Mouse (Mus musculus): ENCODE data around the gene Ednra. TPM values are rescaled to one million over a fixed set of nuclear protein-coding genes. Genes with fewer than 3 reads are reported as not detected.
"Not testable (repeated sequence)": the region's sequence is repeated elsewhere in the genome, so short reads cannot be mapped to it uniquely, and the experiment has no call there.

The Ednra gene
- polyA plus RNA-seq, 1 experiment from 2014 or later, result 14.3 TPM

DNA sequence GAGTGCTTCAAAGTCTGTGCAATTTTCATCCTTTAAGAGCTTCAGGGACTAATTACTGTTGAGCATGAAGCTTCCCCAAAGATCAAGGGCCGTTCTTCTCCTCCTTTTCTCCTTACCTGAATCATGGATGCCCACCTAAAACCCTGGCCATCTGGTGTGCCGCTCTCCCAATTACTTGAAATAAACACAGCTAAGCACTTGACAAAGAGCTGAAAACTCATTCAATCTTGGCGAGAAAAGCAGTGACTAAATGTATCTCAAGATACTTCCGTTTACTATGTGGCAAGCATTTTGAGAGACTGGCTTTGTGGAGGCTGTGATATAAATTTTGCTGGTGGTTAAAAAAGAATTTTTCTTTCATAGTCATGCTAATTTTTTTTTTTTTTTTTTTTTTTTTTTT is 19.5 kb downstream of the Ednra start:
- no peak for DNase-seq (ENCODE audit: low spot score)
- H3K4me3 ChIP-seq, result no peak overlapping the region
- H3K4me1 ChIP-seq, result peaks cover 6% of the 10 kb centered on the region
- H3K36me3 ChIP-seq, result no peaks in the 10 kb centered on the region
- H3K27me3 ChIP-seq (ENCODE audit: low read depth, poor library complexity, severe bottlenecking), result no peaks in the 10 kb centered on the region
- 91% methylated on average over 4 of the region's 4 CpGs for WGBS
- no peak overlapping the region for H3K27ac ChIP-seq (replicated peaks)
- no peaks in the 10 kb centered on the region for H3K9me3 ChIP-seq (replicated peaks)

DNA sequence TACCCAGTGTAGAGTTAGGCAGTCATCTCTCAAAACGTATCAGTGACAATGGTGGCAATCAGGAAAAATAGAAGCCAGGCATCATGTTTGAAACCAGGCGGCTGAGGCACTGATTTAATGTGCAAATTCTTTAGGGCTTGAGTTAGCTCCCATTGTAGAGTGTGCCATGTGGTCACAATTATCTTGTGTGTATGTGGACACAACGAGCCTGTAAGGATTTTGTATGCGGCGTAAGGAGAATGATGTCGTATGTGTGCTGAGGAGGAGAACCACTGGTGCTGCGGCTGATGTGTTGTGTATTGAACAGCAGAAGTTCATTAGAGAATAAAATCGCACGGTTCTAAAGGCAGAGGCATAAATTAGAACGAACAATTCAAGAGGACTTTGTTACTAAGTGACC is 26.2 kb downstream of the Ednra start:
- peaks cover 8% of the 10 kb centered on the region for H3K4me1 ChIP-seq
- H3K4me3 ChIP-seq, result no peak overlapping the region
- no peaks in the 10 kb centered on the region for H3K36me3 ChIP-seq
- H3K27me3 ChIP-seq (ENCODE audit: low read depth, poor library complexity, severe bottlenecking), result no peaks in the 10 kb centered on the region
- no peak overlapping the region for H3K27ac ChIP-seq (replicated peaks)
- H3K9me3 ChIP-seq (replicated peaks), result no peaks in the 10 kb centered on the region
- DNase-seq (ENCODE audit: low spot score), result no peak
- WGBS, result 87% methylated on average over 10 of the region's 10 CpGs

DNA sequence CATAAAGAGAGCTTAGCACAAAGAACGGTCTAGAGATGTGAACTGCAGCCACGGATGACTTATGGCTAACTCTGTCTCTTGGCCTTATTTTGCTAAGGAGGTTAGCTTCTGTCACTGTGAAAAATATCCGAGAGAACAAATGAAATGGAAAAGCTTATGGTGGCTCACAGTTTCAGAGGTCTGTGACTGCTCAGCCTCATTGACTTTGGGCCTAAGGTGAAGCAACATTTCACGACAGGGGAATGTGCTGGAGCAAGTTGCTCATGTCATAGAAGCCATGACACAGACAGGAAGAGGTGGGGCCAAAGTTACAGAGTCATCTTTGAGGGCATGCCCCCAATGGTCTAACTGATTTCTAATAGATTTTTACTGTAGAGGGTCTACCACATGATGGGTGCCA is 28.1 kb downstream of the Ednra start:
- Histone ChIP-seq H3K4me3 (no peak overlapping the region), H3K27ac (replicated peaks) (no peak overlapping the region), H3K36me3 (no peaks in the 10 kb centered on the region), H3K27me3 (ENCODE audit: low read depth, poor library complexity, severe bottlenecking) (no peaks in the 10 kb centered on the region), H3K4me1 (peaks cover 8% of the 10 kb centered on the region), H3K9me3 (replicated peaks) (no peaks in the 10 kb centered on the region)
- no peak for DNase-seq (ENCODE audit: low spot score)
- WGBS, result 94% methylated on average over 4 of the region's 4 CpGs

DNA sequence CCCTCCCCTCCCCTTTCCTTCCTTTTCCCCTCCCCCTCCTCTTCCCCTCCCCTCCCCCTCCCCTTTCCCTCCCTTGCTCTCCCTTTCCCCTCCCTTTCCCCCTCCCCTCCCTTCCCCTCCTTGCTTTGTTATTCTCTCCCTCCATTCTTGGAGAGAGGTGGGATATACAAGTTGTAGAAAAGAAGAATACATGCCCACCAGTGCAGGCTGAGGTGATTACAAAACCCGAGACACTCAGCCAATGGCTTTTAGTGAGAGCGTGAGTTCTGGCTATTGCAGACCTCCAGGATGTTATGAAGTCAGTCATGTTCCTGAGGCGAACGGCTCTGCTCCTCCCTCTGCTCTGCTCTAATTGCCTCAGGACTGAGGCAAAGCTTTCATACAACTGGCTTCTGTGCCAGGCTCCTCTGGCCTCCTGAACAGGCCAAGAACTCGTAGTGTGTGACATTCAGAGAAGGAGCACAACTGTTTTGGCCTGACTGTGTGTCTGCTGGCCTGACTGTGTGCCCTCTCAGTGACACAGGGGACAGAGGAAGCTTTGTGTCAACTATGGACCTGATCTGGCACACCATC is 28.7 kb downstream of the Ednra start:
- 62% methylated on average over 5 of the region's 5 CpGs for WGBS
- H3K27me3 ChIP-seq (ENCODE audit: low read depth, poor library complexity, severe bottlenecking), result no peaks in the 10 kb centered on the region
- H3K4me1 ChIP-seq, result peaks cover 8% of the 10 kb centered on the region
- no peak for DNase-seq (ENCODE audit: low spot score)
- no peaks in the 10 kb centered on the region for H3K36me3 ChIP-seq
- no peak overlapping the region for H3K4me3 ChIP-seq
- no peaks in the 10 kb centered on the region for H3K9me3 ChIP-seq (replicated peaks)
- H3K27ac ChIP-seq (replicated peaks), result peak overlapping the region; percentile 58; the same call in 1 of the 2 replicates

DNA sequence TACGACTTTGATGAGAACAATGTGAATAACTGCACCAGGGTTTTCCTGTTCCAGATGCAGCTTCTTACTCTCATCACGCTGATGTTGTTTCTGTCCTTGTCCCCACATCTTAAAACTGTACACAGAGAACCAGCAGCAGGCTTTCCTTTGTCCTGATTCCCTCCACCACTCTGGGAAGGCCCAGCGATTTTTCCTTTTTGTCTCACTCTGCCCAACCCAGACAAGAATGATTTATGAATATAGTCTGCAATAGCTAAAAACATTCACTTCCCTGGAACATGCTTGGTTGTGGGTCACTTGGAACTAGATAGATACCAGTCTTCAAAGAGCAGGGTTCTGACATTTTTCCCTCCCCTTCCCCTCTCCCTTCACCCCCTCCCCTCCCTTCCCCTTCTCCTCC is 29.2 kb downstream of the Ednra start:
- H3K27ac ChIP-seq (replicated peaks), result no peak overlapping the region
- 91% methylated on average over 3 of the region's 3 CpGs for WGBS

DNA sequence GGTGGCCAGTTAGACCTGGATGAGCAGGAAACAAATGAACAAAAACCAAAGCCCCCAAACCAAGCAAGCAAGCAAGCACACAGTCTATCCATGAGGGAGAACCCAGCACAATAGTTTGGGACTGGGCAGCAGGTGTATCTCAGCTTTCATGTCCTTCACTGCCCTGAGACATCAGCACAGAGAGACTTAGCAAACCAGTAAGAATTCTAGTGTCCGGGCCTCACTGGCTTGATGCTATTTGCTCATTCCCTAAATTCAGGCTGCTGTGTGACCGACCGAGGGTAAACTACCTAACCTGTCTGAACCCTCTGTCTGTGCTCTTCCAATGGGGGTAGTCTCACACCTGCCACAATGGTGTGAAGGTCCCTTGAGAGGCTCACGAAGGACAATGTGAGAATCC is 29.7 kb downstream of the Ednra start:
- no peak for DNase-seq (ENCODE audit: low spot score)
- Histone ChIP-seq H3K36me3 (no peaks in the 10 kb centered on the region), H3K9me3 (replicated peaks) (no peaks in the 10 kb centered on the region), H3K4me3 (no peak overlapping the region), H3K27ac (replicated peaks) (no peak overlapping the region), H3K27me3 (ENCODE audit: low read depth, poor library complexity, severe bottlenecking) (no peaks in the 10 kb centered on the region), H3K4me1 (peaks cover 8% of the 10 kb centered on the region)
- WGBS, result 96% methylated on average over 4 of the region's 4 CpGs

More for the DNA sequence above, 29.2 kb downstream of the Ednra start:
- Histone ChIP-seq H3K4me1 (peaks cover 8% of the 10 kb centered on the region), H3K36me3 (no peaks in the 10 kb centered on the region), H3K4me3 (no peak overlapping the region), H3K9me3 (replicated peaks) (no peaks in the 10 kb centered on the region), H3K27me3 (ENCODE audit: low read depth, poor library complexity, severe bottlenecking) (no peaks in the 10 kb centered on the region)
- DNase-seq (ENCODE audit: low spot score), result no peak

DNA sequence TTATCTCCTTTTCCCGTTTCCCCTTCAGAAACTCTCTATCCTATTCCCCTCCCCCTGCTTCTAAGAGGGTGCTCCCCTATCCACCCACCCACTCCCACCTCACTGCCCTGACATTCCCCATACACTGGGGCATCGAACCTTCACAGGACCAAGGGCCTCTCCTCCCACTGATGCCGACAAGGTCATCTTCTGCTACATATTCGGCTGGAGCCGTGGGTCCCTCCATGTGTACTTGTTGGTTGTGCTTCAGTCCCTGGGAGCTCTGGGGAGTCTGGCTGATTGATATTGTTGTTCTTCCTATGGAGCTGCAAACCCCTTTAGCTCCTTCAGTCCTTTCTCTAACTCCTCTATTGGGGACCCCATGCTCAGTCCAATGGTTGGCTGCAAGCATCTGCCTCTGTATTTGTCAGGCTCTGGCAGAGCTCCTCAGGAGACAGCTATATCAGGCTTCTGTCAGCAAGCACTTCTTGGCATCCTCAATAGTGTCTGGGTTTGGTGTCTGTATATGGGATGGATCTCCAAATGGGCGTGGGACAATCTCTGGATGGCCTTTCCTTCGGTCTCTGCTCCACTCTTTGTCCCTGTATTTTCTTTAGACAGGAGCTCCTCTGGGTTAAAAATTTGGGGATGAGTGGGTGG is 34.7 kb downstream of the Ednra start:
- H3K36me3 ChIP-seq; H3K4me3 ChIP-seq; H3K27me3 ChIP-seq (ENCODE audit: low read depth, poor library complexity, severe bottlenecking); DNase-seq (ENCODE audit: low spot score); H3K27ac ChIP-seq (replicated peaks); H3K4me1 ChIP-seq; H3K9me3 ChIP-seq (replicated peaks): not testable (repeated sequence)
- WGBS, result 90% methylated on average over 7 of the region's 7 CpGs

DNA sequence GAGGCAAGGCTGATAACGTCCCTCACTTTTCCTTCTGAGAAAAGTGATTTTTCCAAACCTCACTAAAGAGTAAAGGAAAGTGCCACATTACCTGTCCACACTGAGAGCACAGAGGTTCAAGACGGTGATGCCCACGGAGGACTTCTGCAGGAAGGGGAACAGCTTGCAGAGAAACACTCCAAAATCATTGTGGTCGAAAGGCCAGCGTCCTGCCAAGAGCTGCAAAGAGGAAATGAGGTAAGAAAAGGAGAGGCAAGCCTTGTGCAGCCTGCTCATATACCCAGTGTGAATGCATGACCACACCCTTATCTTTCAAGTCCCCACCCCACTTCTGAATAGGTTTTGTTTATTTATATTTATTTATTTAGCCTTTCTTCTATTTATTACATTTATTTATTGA is 35.3 kb downstream of the Ednra start:
- Histone ChIP-seq H3K9me3 (replicated peaks) (no peaks in the 10 kb centered on the region), H3K4me1 (no peaks in the 10 kb centered on the region), H3K27ac (replicated peaks) (no peak overlapping the region), H3K4me3 (no peak overlapping the region), H3K36me3 (0 out of 2 replicates have a peak, but pooled peaks cover 2% of the 10 kb centered on the region), H3K27me3 (ENCODE audit: low read depth, poor library complexity, severe bottlenecking) (no peaks in the 10 kb centered on the region)
- no peak for DNase-seq (ENCODE audit: low spot score)
- 81% methylated on average over 5 of the region's 5 CpGs for WGBS

DNA sequence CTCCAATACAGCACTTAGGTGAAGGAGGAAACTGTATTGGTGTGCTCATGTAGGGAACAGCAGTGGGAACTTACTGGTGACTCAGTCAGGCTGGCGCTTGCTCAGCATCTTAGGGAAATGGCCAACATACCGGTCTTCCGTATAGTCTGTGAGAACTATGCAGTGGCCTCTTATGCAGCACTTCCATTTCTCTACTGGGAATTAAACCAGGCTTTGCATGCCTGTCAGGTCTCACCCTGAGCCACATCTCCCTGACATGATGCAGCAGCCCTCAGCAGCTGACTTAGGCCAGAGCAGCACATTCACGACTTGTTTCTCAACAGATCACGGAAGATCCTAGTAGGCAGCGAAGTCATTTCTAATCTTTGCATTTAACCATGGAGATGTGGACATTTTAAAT is 39.9 kb downstream of the Ednra start:
- H3K9me3 ChIP-seq (replicated peaks), result no peaks in the 10 kb centered on the region
- H3K4me1 ChIP-seq, result no peaks in the 10 kb centered on the region
- H3K36me3 ChIP-seq, result 0 out of 2 replicates have a peak, but pooled peaks cover 2% of the 10 kb centered on the region
- H3K27ac ChIP-seq (replicated peaks), result no peak overlapping the region
- no peak for DNase-seq (ENCODE audit: low spot score)
- H3K27me3 ChIP-seq (ENCODE audit: low read depth, poor library complexity, severe bottlenecking), result no peaks in the 10 kb centered on the region
- WGBS, result 92% methylated on average over 6 of the region's 6 CpGs
- H3K4me3 ChIP-seq, result no peak overlapping the region

DNA sequence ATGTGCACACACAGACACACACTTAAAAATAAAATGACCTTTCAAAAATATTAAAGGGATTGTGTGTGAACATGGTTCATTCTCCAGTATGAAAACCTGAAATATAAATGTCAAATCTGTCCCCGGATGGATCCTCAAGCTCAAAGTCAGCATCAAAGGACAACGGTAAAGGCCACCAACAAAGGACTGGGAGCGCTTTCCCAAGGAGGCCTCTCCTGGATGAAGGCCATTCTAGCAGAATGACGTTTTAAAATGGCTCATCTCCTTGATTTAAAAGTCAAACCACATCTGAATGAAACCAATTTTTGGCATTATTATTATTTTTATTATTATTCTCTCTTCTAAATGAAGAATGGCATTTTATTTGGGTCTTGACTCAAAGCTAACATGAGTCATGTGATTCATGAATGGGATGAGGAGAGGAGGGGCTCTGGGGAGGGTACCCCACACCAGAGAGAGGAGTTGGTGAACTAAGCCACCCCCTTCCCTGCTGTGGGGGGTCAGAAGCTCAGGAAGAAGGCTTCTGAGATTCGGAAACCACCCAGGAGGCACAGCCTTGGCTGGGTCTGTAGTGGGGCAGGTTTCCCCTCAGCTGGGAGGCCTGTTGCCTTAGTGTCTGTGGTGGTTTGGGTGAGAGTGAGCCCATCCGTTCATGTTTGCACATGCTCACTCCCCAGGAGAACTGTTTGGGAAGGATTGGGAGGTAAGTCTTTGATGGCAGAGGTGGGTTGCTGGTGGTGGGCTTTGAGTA is 40.7 kb downstream of the Ednra start:
- Histone ChIP-seq H3K4me1 (no peaks in the 10 kb centered on the region), H3K4me3 (no peak overlapping the region), H3K27me3 (ENCODE audit: low read depth, poor library complexity, severe bottlenecking) (no peaks in the 10 kb centered on the region), H3K9me3 (replicated peaks) (no peaks in the 10 kb centered on the region), H3K27ac (replicated peaks) (no peak overlapping the region), H3K36me3 (0 out of 2 replicates have a peak, but pooled peaks cover 2% of the 10 kb centered on the region)
- DNase-seq (ENCODE audit: low spot score), result no peak
- WGBS, result 84% methylated on average over 6 of the region's 6 CpGs

DNA sequence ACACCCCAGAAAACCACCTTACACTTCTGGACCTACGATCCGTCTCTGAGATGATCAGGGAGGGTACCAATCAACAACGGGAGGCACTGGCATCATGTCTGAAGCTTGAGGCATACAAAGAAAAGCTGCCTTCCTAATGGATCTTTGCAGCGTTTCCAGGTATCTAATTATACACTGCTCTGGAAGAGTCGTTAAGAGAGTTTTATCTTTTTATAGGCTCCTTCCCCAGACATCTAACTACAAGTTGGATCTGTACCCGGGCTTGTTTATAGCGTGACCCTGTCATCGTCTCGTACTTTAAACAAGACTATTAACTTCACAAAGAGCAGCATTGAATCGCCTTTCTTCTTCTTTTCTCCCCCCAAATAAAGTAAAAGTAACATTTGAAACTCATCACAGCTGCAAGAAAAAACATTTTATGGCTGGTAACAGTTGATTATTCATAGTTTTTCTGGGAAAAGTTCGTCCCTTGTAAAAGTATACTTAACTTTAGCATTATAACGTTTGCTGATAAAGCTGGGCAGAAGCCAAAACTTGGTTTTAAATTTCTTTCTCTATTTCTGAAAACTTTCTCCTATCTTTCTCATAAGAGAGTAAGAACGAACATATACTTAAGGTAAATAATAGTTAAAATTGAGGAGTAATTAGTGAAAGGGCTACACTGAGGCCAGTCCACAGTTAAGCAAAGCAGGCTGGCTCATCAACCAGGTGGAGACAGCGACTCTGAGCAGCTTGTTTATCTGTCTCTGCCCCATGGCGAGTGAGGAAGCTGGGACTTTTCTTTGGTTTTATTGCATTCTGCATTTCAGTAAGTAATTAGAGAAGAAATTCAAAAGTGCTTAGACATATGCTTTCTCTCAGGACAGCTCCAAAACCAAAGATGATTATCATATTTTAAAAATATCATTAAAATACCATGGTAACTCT is 42.0 kb downstream of the Ednra start:
- Histone ChIP-seq H3K27ac (replicated peaks) (no peak overlapping the region), H3K36me3 (no peaks in the 10 kb centered on the region), H3K4me1 (no peaks in the 10 kb centered on the region), H3K4me3 (no peak overlapping the region), H3K27me3 (ENCODE audit: low read depth, poor library complexity, severe bottlenecking) (no peaks in the 10 kb centered on the region), H3K9me3 (replicated peaks) (no peaks in the 10 kb centered on the region)
- no peak for DNase-seq (ENCODE audit: low spot score)
- 85% methylated on average over 15 of the region's 15 CpGs for WGBS

DNA sequence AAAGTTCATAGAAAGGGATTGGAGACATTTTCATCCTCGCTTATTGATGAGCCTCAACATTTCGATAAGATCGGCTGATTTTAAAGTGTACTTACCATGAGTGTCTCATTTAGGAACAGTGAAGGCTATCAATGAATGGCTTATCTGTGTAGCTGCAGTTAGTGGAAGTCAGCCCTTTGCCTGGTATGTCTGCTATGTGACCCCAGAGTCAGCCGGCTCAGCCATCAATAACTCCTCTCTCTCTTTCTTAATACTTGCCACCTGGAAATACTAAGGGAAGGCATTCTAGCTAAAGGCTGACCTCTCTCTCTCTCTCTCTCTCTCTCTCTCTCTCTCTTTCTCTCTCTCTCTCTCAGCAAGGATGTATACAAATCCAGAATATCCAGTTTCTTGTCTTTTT is 52.2 kb downstream of the Ednra start:
- 78% methylated on average over 4 of the region's 4 CpGs for WGBS
- Histone ChIP-seq H3K4me1 (no peaks in the 10 kb centered on the region), H3K27ac (replicated peaks) (no peak overlapping the region), H3K27me3 (ENCODE audit: low read depth, poor library complexity, severe bottlenecking) (no peaks in the 10 kb centered on the region), H3K36me3 (no peaks in the 10 kb centered on the region), H3K4me3 (no peak overlapping the region), H3K9me3 (replicated peaks) (no peaks in the 10 kb centered on the region)
- no peak for DNase-seq (ENCODE audit: low spot score)

All from midbrain, embryonic 10.5 days (tissue).